Mouse (Mus musculus): ENCODE results near the gene Tcf7. TPM values are rescaled to one million over a fixed set of nuclear protein-coding genes. Genes with fewer than 3 reads are reported as not detected.

Gene Tcf7
- total RNA-seq (2021) (10 to 100 TPM; 32.1 to 48.6 TPM), polyA plus RNA-seq (2012; rRNA removed) (56.1 and 60.3 TPM in 2 replicates)
- long read RNA-seq, partial matches to known transcripts: 2 of 30 reads
- long read RNA-seq, other reads (novel, unspliced or antisense): 25 of 30 reads

- peak; percentile 90 for DNase-seq
Observed at GRCm38 (mm10) chr11:52282774-52283595, at the start of gene Tcf7. Gene Tcf7 (minus strand): TSS chr11:52283014.

- DNase-seq: no peak
Observed at GRCm38 (mm10) chr11:52327313-52327712, 44.5 kb upstream of the Tcf7 start.

GRCm38 (mm10) chr11:52324442-52325367 is 41.9 kb upstream of the Tcf7 start:
- DNase-seq: no peak

- DNase-seq: no peak
Observed at GRCm38 (mm10) chr11:52321540-52321939, 38.7 kb upstream of the Tcf7 start.

- DNase-seq: no peak
Observed at GRCm38 (mm10) chr11:52320529-52320928, 37.7 kb upstream of the Tcf7 start.

GRCm38 (mm10) chr11:52319664-52320063 is 36.9 kb upstream of the Tcf7 start:
- no peak for DNase-seq

- DNase-seq: no peak
Observed at GRCm38 (mm10) chr11:52318445-52318844, 35.6 kb upstream of the Tcf7 start.

- no peak for DNase-seq
Observed at GRCm38 (mm10) chr11:52314102-52314793, 31.4 kb upstream of the Tcf7 start.

GRCm38 (mm10) chr11:52310709-52311108 is 27.9 kb upstream of the Tcf7 start:
- no peak for DNase-seq

GRCm38 (mm10) chr11:52309487-52309886 is 26.7 kb upstream of the Tcf7 start:
- no peak for DNase-seq

- peak; percentile 34 for DNase-seq
Observed at GRCm38 (mm10) chr11:52306431-52306830, 23.6 kb upstream of the Tcf7 start.

- no peak for DNase-seq
Observed at GRCm38 (mm10) chr11:52305266-52305665, 22.5 kb upstream of the Tcf7 start.

GRCm38 (mm10) chr11:52302668-52303067 is 19.9 kb upstream of the Tcf7 start:
- DNase-seq: no peak

- no peak for DNase-seq
Observed at GRCm38 (mm10) chr11:52299687-52300086, 16.9 kb upstream of the Tcf7 start.

- no peak for DNase-seq
Observed at GRCm38 (mm10) chr11:52298955-52299354, 16.1 kb upstream of the Tcf7 start.

- DNase-seq: peak; percentile 86
Observed at GRCm38 (mm10) chr11:52297352-52297751, 14.5 kb upstream of the Tcf7 start.

GRCm38 (mm10) chr11:52294103-52294502 is 11.3 kb upstream of the Tcf7 start:
- no peak for DNase-seq

GRCm38 (mm10) chr11:52292894-52293293 is 10.1 kb upstream of the Tcf7 start:
- DNase-seq: no peak

GRCm38 (mm10) chr11:52292346-52292745 is 9.5 kb upstream of the Tcf7 start:
- DNase-seq: no peak

GRCm38 (mm10) chr11:52286958-52287305 is 4.1 kb upstream of the Tcf7 start:
- DNase-seq: no peak

GRCm38 (mm10) chr11:52286301-52286957 is 3.6 kb upstream of the Tcf7 start:
- peak; percentile 59 for DNase-seq
